8 mouse cellular contexts compared by ENCODE assay signal in the genomic region with DNA sequence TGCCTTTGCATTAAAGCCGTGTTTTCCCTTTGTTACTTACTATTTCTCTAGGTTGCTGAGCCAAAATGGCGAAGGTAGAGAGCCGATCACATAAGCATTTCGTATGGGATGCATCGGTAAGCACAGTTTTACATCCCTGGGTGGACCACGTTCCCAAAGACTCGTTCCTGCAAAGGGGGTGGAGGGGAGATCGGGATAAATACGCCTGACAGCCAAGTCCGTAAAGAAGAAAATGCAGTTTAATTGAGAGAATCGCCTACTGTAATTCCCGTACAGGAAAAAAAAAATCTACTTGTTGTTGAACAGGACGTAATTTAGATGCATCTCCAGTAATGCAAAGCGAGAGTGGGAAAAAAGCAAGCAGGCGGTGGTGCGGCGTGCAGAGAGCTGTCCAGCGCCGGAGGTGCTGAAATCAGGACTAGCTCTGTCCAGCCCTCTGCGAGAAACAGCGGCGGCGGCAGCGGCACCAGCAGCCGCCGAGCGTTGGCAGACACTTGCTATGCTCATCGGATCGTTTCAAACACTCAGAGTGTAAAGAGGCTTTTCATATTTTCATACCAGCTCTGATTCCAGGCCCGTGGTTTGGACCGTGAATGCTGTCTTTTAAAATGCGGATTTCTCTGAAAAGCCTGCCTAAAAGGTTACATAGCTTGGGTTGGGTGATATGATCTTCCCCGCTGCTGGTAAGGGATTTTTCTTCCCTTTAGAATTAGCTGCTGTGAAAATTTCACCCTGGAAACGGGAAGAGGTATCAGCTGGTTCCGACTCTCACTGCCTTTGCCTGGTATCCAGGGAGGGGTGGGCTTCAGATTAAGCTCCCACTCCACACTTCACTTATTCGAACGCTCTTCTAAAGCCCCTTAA.
DNase-seq lines count a peak whose midpoint lies in the region; ATAC-seq and TF ChIP-seq lines count a peak whose summit lies in the region.

No protein-coding gene starts in this region.

- no peaks in the 10 kb centered on the region for H3K9me3 ChIP-seq in hindbrain, embryonic 16.5 days (ENCODE audit: control insufficient read depth, low read length)

- no peak overlapping the region for H3K4me3 ChIP-seq in gastrocnemius, adult 2 months
- H3K4me3 ChIP-seq in hindbrain, embryonic 16.5 days (ENCODE audit: low read length), result peak overlapping the region; percentile 45

- no peak overlapping the region for H3K27ac ChIP-seq in gastrocnemius, adult 2 months
- H3K27ac ChIP-seq in hindbrain, embryonic 16.5 days (ENCODE audit: low read depth, low read length), result peak overlapping the region; percentile 93

- no peaks in the 10 kb centered on the region for H3K36me3 ChIP-seq in hindbrain, embryonic 16.5 days (ENCODE audit: control insufficient read depth, insufficient read depth, low read length)

- H3K9ac ChIP-seq in hindbrain, embryonic 16.5 days (ENCODE audit: low read depth, low read length), result peak overlapping the region; percentile 75

- peak overlapping the region; percentile 64 for H3K4me2 ChIP-seq in hindbrain, embryonic 16.5 days (ENCODE audit: low read length)

- WGBS in hindbrain, embryonic 16.5 days, result 2% methylated on average over 37 of the region's 37 CpGs

- intact Hi-C loops in gastrocnemius, adult 2 months (cut with DNase I), result no loop called here

- peaks cover 7% of the 10 kb centered on the region for H3K4me1 ChIP-seq in hindbrain, embryonic 16.5 days (ENCODE audit: control insufficient read depth, insufficient read depth, low read depth, low read length)

- no peaks in the 10 kb centered on the region for H3K27me3 ChIP-seq in hindbrain, embryonic 16.5 days (replicated peaks; ENCODE audit: control insufficient read depth, insufficient read depth, low read length)

- peak; percentile 68 to 86 for DNase-seq in adrenal gland, adult (ENCODE audit: inconsistent age in 2 of 2, low spot score in 1 of 2)
- peak; percentile 75 to 78 for DNase-seq in cerebellum, postnatal 36 days
- peak; percentile 59 for DNase-seq in gastrocnemius, adult 2 months
- peak; percentile 74 to 79 for DNase-seq in layer of hippocampus, postnatal 36 days
- DNase-seq in lung, postnatal 14 days, result peak; percentile 78
- DNase-seq in right cerebral cortex, adult 18-20 months, result peak; percentile 76

- peak; percentile 91 for ATAC-seq in hindbrain, embryonic 16.5 days
- no peak for ATAC-seq in activated CD4-positive, CD25-positive, alpha-beta regulatory T cell, adult 4 months

- TF ChIP-seq CTCF in gastrocnemius, adult 2 months (IDR thresholded peaks at IDR 0.05), result no peak
